Mouse (Mus musculus): ENCODE results near the gene Rab6b. TPM values are rescaled to one million over a fixed set of nuclear protein-coding genes. Genes with fewer than 3 reads are reported as not detected.

Rab6b gene
- polyA plus RNA-seq, 1 experiment from 2014 or later: 4.5 TPM

DNA sequence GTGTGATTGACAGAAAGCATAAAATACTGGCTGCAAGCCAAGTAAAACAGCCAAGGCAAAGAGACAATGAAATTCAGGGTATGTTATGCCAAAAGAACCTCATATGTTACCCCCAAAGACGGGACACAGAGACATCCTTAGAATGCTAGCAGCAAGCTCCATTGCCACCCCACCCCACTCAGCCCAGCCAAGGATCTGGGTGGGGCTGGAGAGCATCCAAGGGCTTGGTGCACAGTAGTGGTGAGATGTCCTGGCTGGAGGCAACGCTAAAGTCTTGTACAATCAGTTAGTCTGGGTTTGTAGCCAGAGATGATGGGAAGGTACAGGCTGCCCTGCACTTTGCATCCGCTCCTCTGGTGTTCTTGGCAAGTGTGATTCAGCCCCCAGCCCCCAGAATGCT lies 68.7 kb downstream of the Rab6b start:
- peaks cover 8% of the 10 kb centered on the region; the same call in 1 of the 2 replicates for H3K4me1 ChIP-seq (ENCODE audit: control insufficient read depth, insufficient read depth, low read length)
- peak overlapping the region; percentile 71 for H3K9ac ChIP-seq (ENCODE audit: low read depth, low read length)
- 50% methylated on average over 3 of the region's 3 CpGs for WGBS
- H3K4me2 ChIP-seq (ENCODE audit: low read depth, low read length): peak overlapping the region; percentile 79
- ATAC-seq: peak; percentile 41
- H3K27ac ChIP-seq (ENCODE audit: low read length): no peak overlapping the region
- H3K27me3 ChIP-seq (replicated peaks; ENCODE audit: control insufficient read depth, insufficient read depth, low read length): no peaks in the 10 kb centered on the region
- peak overlapping the region; percentile 57 for H3K4me3 ChIP-seq (ENCODE audit: low read length)
- H3K36me3 ChIP-seq (ENCODE audit: control insufficient read depth, insufficient read depth, low read length): no peaks in the 10 kb centered on the region
- H3K9me3 ChIP-seq (ENCODE audit: control insufficient read depth, low read length): no peaks in the 10 kb centered on the region

DNA sequence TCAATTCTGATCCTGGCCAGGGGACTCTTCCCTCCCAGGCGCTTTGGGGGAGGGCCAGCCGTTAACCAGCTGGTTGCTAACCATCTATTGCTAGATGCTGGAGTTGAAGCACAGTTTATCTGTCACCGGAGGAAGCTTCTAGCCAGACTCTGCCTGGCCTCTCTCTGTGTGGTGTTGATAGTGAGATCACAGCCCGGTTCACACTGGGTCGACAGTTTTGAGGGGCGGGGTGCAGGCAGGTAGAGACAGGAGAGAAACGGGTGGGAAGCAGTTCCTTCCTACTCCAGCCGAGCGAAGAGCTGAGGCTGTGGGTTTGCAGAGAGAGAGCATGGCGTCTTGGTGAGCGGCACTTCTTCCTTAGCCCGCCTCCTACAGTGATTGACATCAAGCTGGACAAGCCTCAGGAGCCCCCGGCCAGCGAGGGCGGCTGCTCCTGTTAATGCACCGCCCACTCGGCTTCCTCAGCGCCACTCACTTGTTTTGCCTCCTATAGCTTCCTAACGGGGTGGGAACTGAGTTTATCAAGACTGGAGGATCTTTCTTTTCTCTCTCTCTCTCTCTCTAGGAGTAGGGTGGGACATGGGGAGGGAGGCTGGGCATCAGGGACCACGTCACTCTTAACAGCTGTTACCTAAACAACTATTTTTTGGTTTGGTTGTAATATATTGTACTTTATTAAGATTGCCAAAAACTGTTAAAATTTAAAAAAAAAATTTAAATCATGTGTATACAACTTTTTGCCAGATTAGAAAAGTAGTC lies 69.4 kb downstream of the Rab6b start:
- Histone ChIP-seq H3K27me3 (replicated peaks; ENCODE audit: control insufficient read depth, insufficient read depth, low read length) (no peaks in the 10 kb centered on the region), H3K27ac (ENCODE audit: low read length) (peak overlapping the region; percentile 54), H3K9ac (ENCODE audit: low read depth, low read length) (peak overlapping the region; percentile 71), H3K4me1 (ENCODE audit: control insufficient read depth, insufficient read depth, low read length) (peaks cover 8% of the 10 kb centered on the region; the same call in 1 of the 2 replicates), H3K4me3 (ENCODE audit: low read length) (peak overlapping the region; percentile 57), H3K4me2 (ENCODE audit: low read depth, low read length) (peak overlapping the region; percentile 79), H3K36me3 (ENCODE audit: control insufficient read depth, insufficient read depth, low read length) (no peaks in the 10 kb centered on the region), H3K9me3 (ENCODE audit: control insufficient read depth, low read length) (no peaks in the 10 kb centered on the region)
- ATAC-seq: peak; percentile 94
- WGBS: 1% methylated on average over 20 of the region's 20 CpGs

- Histone ChIP-seq H3K36me3 (ENCODE audit: control insufficient read depth, insufficient read depth, low read length) (no peaks in the 10 kb centered on the region), H3K4me1 (ENCODE audit: control insufficient read depth, insufficient read depth, low read length) (peaks cover 8% of the 10 kb centered on the region; the same call in 1 of the 2 replicates), H3K9ac (ENCODE audit: low read depth, low read length) (no peak overlapping the region), H3K4me3 (ENCODE audit: low read length) (no peak overlapping the region), H3K27me3 (replicated peaks; ENCODE audit: control insufficient read depth, insufficient read depth, low read length) (no peaks in the 10 kb centered on the region), H3K4me2 (ENCODE audit: low read depth, low read length) (no peak overlapping the region), H3K27ac (ENCODE audit: low read length) (no peak overlapping the region), H3K9me3 (ENCODE audit: control insufficient read depth, low read length) (no peaks in the 10 kb centered on the region)
- ATAC-seq: no peak
- WGBS: 89% methylated on average over 8 of the region's 8 CpGs
Observed at GRCm38 (mm10) chr9:103181886-103182285, 70.3 kb downstream of the Rab6b start.

GRCm38 (mm10) chr9:103184855-103185254 lies 73.3 kb downstream of the Rab6b start:
- no peak overlapping the region for H3K9ac ChIP-seq (ENCODE audit: low read depth, low read length)
- H3K4me1 ChIP-seq (ENCODE audit: control insufficient read depth, insufficient read depth, low read length): peaks cover 8% of the 10 kb centered on the region; the same call in 1 of the 2 replicates
- no peaks in the 10 kb centered on the region for H3K27me3 ChIP-seq (replicated peaks; ENCODE audit: control insufficient read depth, insufficient read depth, low read length)
- H3K4me2 ChIP-seq (ENCODE audit: low read depth, low read length): no peak overlapping the region
- H3K27ac ChIP-seq (ENCODE audit: low read length): no peak overlapping the region
- ATAC-seq: no peak
- H3K9me3 ChIP-seq (ENCODE audit: control insufficient read depth, low read length): no peaks in the 10 kb centered on the region
- no peak overlapping the region for H3K4me3 ChIP-seq (ENCODE audit: low read length)
- 62% methylated on average over 4 of the region's 4 CpGs for WGBS
- peaks cover 7% of the 10 kb centered on the region; the same call in 1 of the 2 replicates for H3K36me3 ChIP-seq (ENCODE audit: control insufficient read depth, insufficient read depth, low read length)

DNA sequence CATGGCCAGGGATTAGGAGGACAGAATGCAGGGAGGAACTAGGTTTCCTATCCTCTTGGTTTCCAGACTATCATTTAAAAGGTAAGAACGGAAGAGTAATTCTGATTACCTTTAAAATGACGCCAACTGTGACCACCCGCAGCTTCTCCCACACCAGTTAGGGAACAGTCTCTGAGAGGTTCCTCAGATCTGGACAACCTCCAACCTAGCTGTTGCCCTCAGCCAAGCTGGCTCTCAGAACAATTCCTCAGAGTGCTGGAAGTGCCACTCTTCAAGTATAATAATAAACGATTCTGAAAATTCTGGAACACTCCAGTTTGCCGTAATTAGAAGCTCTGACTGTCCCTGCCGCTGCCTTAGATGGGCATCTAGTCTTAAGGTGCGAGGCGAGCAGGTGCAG lies 74.4 kb downstream of the Rab6b start:
- 86% methylated on average over 8 of the region's 8 CpGs for WGBS
- Histone ChIP-seq H3K4me3 (ENCODE audit: low read length) (no peak overlapping the region), H3K4me1 (ENCODE audit: control insufficient read depth, insufficient read depth, low read length) (no peaks in the 10 kb centered on the region), H3K36me3 (ENCODE audit: control insufficient read depth, insufficient read depth, low read length) (peaks cover 10% of the 10 kb centered on the region; the same call in 1 of the 2 replicates), H3K9me3 (ENCODE audit: control insufficient read depth, low read length) (no peaks in the 10 kb centered on the region), H3K4me2 (ENCODE audit: low read depth, low read length) (no peak overlapping the region), H3K27me3 (replicated peaks; ENCODE audit: control insufficient read depth, insufficient read depth, low read length) (no peaks in the 10 kb centered on the region), H3K9ac (ENCODE audit: low read depth, low read length) (no peak overlapping the region), H3K27ac (ENCODE audit: low read length) (no peak overlapping the region)
- ATAC-seq: no peak

DNA sequence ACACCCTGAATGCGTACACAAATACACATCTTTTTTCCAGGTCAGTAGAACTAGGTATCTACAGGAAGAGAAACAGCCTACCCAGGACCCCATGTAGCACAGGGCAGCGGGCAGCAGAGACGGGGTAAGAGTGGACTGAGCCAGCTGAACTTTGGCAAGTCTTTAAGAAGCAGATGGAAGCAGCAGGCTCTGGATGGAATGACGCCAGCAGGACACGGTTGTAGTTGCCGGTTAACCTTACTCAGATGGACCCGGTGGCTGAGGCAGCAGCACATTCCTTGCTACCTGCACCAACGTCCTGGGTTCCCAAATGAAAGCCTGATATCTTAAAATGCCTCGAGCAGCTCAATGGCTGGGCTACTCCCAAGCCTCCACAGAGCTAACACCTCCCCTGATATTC lies 75.2 kb downstream of the Rab6b start:
- H3K27me3 ChIP-seq (replicated peaks; ENCODE audit: control insufficient read depth, insufficient read depth, low read length): no peaks in the 10 kb centered on the region
- WGBS: 68% methylated on average over 9 of the region's 9 CpGs
- peaks cover 10% of the 10 kb centered on the region; the same call in 1 of the 2 replicates for H3K36me3 ChIP-seq (ENCODE audit: control insufficient read depth, insufficient read depth, low read length)
- H3K9ac ChIP-seq (ENCODE audit: low read depth, low read length): no peak overlapping the region
- no peaks in the 10 kb centered on the region for H3K4me1 ChIP-seq (ENCODE audit: control insufficient read depth, insufficient read depth, low read length)
- no peaks in the 10 kb centered on the region for H3K9me3 ChIP-seq (ENCODE audit: control insufficient read depth, low read length)
- no peak overlapping the region for H3K4me2 ChIP-seq (ENCODE audit: low read depth, low read length)
- H3K27ac ChIP-seq (ENCODE audit: low read length): no peak overlapping the region
- H3K4me3 ChIP-seq (ENCODE audit: low read length): no peak overlapping the region
- ATAC-seq: no peak

DNA sequence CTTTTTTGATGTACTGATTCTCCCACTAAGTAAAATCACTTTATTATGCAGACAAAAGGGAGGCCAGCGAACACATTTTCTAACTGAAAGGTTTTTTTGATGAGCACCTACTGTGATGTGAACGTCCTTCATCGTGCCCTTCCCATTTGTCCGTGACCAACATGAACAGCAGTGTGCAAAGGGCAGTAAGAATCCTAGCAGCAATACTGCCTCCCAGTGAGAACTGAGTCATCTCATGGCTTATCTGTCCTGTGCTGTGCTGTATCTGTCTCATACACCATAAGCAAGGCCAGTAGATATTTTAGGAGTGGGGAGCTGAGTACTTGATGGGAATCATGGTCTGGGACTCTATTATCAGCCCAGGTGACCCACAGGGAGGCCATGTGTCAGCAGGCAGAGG lies 76.8 kb downstream of the Rab6b start:
- Histone ChIP-seq H3K4me2 (ENCODE audit: low read depth, low read length) (no peak overlapping the region), H3K27ac (ENCODE audit: low read length) (no peak overlapping the region), H3K27me3 (replicated peaks; ENCODE audit: control insufficient read depth, insufficient read depth, low read length) (no peaks in the 10 kb centered on the region), H3K9me3 (ENCODE audit: control insufficient read depth, low read length) (no peaks in the 10 kb centered on the region), H3K36me3 (ENCODE audit: control insufficient read depth, insufficient read depth, low read length) (peaks cover 14% of the 10 kb centered on the region), H3K4me1 (ENCODE audit: control insufficient read depth, insufficient read depth, low read length) (no peaks in the 10 kb centered on the region), H3K9ac (ENCODE audit: low read depth, low read length) (no peak overlapping the region), H3K4me3 (ENCODE audit: low read length) (no peak overlapping the region)
- WGBS: 95% methylated on average over 4 of the region's 4 CpGs
- no peak for ATAC-seq

DNA sequence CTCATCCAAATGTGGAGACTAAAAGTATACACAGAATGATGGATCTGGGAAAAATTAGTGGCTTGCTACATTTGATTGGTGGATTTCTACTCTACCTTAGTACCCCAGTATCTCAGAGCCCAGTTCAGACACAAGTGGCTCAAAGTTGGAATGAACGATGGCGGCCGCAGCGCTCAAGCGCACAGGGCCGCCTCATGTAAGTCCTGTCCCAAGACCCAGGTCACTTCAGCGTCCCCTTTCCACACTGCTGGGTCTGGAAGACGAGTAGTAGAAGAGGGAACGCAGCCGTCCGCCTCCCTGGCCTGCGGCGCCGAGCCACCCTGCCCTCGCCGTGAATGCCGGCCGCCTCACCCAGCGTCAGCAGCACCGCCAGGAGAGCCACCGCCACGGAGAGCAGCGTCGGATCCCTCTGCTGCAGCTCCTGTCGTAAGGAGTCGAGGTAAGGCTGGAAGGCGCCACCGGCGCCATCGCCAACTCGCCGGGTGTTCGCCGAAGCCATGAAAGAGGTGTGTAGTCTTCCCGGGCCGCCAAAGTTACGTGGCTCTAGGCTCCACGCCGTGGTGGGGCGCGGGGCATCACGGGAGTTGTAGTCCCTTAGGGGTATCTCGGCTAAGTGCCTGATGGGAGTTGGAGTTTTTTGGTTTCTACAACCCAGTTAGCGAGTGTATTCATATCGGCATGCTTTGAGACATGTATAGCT lies 90.1 kb downstream of the Rab6b start, which contains the start of gene Srprb:
TSS of gene Srprb (minus strand) at position 577 of the 700 bp plus-strand sequence.
- peaks cover 7% of the 10 kb centered on the region; the same call in 1 of the 2 replicates for H3K36me3 ChIP-seq (ENCODE audit: control insufficient read depth, insufficient read depth, low read length)
- H3K27ac ChIP-seq (ENCODE audit: low read length): peak within 1 kb of the TSS; percentile 62
- H3K9ac ChIP-seq (ENCODE audit: low read depth, low read length): peak within 1 kb of the TSS; percentile 81
- WGBS: under 1% methylated on average over 45 of the region's 45 CpGs
- H3K4me1 ChIP-seq (ENCODE audit: control insufficient read depth, insufficient read depth, low read length): peaks cover 3% of the 10 kb centered on the region; the same call in 1 of the 2 replicates
- ATAC-seq: peak; percentile 99
- H3K4me3 ChIP-seq (ENCODE audit: low read length): peak within 1 kb of the TSS; percentile 75
- no peaks in the 10 kb centered on the region for H3K9me3 ChIP-seq (ENCODE audit: control insufficient read depth, low read length)
- peak within 1 kb of the TSS; percentile 52 for H3K4me2 ChIP-seq (ENCODE audit: low read depth, low read length)
- no peaks in the 10 kb centered on the region for H3K27me3 ChIP-seq (replicated peaks; ENCODE audit: control insufficient read depth, insufficient read depth, low read length)

DNA sequence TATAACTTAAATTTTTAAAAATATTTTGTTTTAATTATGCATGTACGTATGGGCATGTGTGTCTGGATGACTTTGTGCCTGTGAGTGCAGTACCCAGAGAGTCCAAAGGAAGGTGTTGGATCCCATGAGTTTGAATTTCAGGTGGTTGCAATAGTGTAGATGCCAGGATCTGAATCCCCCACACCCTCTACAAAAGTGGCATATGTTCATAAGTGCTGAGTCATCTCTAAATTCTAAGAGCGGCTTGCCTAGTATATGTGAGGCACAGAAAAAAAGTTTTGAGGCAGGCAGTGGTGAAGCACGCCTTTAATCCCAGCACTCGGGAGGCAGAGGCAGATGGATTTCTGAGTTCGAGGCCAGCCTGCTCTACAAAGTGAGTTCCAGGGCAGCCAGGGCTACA lies 94.2 kb downstream of the Rab6b start:
- no peak overlapping the region for H3K9ac ChIP-seq (ENCODE audit: low read depth, low read length)
- H3K4me2 ChIP-seq (ENCODE audit: low read depth, low read length): no peak overlapping the region
- H3K27me3 ChIP-seq (replicated peaks; ENCODE audit: control insufficient read depth, insufficient read depth, low read length): no peaks in the 10 kb centered on the region
- no peaks in the 10 kb centered on the region for H3K9me3 ChIP-seq (ENCODE audit: control insufficient read depth, low read length)
- H3K4me3 ChIP-seq (ENCODE audit: low read length): no peak overlapping the region
- H3K36me3 ChIP-seq (ENCODE audit: control insufficient read depth, insufficient read depth, low read length): no peaks in the 10 kb centered on the region
- H3K27ac ChIP-seq (ENCODE audit: low read length): no peak overlapping the region
- peaks cover 6% of the 10 kb centered on the region for H3K4me1 ChIP-seq (ENCODE audit: control insufficient read depth, insufficient read depth, low read length)
- WGBS: 90% methylated on average over 5 of the region's 5 CpGs
- ATAC-seq: no peak
